Mouse (Mus musculus) gastrocnemius, adult 8-10 months (tissue): ENCODE data around the gene Ankrd16. TPM values are rescaled to one million over a fixed set of nuclear protein-coding genes. Genes with fewer than 3 reads are reported as not detected.

ENCODE experiments used
- DNase-seq, 2 experiments: peaks; one replicate each; pipeline ENCODE4 v3.0.0; 2022; ENCODE audit warnings: low spot score in 2 of 2
- total RNA-seq, 4 experiments: library from RNA; stranded (reverse); gene quantifications; 2 replicates each; pipeline ENCODE4 v1.2.4; 2022

The Ankrd16 gene
- total RNA-seq: 10 to 100 TPM; 24.3 to 29.0 (median 24.6) TPM

DNA sequence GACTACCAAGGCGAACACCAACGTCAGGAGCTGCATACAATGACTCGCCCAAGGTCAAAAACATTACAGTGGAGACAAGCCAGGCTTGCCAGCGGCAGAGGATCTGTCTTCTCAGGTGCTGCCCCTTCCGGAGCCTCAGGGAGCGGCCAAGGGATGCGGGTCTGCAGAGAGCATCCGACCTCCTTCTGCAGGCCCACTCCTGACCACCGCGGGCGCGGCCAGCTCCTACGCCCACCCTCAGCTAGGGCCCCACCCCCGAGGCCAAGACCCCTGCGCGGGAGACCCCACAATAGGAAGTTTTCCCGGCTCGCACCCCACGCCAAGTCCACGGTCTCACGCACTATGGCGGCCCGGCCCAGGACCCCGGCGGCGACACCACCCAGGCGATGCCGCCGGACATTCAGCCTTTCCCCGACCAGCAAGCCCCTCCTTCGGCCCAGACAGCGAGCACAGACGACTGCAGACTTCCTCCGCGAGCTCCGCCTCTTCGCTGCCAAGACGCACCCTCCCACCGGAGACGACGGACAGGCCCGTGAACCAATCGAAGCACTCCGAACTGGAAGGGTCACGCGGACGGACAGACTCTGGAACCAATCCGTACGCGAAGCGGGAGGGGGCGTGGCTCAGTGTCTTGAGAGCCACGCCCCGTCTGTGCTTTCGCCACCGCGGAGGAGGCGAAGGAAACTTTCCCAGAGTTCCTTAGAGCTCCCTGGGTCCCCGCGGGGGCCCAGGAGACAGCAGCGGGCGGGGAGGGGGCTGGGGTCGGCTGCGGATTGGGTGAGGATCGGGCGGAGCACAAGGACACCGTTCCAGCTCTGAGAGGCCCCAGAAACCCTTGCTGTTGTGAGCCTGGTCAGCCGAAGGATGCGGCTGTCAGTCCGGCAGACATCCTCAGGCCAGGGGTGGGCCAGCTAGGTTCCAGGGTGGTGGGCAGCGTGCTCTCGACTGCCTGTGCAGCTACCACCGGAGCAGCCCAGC, at the start of gene Ankrd16, which contains the start of gene Fbh1:
Ankrd16 (plus strand) TSS at position 786 of the 978 bp plus-strand sequence.
Fbh1 (minus strand) TSS at position 492 of the 978 bp plus-strand sequence.
- peak; percentile 100 for DNase-seq

GRCm38 (mm10) chr2:11729091-11729490, 48.6 kb upstream of the Ankrd16 start:
- no peak for DNase-seq

- no peak for DNase-seq
Observed at GRCm38 (mm10) chr2:11732978-11733377, 44.7 kb upstream of the Ankrd16 start.

GRCm38 (mm10) chr2:11735853-11736252, 41.8 kb upstream of the Ankrd16 start:
- DNase-seq: no peak

- DNase-seq: no peak
Observed at GRCm38 (mm10) chr2:11738794-11739193, 38.9 kb upstream of the Ankrd16 start.

DNA sequence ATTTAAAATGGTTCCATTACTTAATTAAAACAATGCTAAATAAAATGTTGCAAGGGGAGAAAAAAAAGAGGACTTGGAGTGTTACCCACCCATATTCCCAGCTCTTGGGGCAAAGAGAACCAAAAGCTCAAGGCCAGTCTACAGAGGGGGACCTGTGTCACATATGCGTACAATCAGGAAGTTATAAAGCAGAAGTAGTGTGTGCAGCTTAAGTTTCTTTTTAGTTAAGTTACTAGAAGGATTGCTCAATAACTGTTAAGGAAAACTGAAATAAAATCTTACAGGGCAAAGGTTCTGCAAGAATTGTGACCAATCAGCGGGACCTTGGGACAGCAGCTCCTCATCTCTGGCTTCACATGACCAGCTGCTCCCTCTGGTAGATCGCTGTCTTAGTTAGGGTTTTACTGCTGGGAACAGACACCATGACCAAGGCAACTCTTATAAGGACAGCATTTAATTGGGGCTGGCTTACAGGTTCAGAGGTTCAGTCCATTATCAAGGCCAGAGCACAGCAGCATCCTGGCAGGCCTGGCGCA, 38.1 kb upstream of the Ankrd16 start:
- DNase-seq: no peak

DNA sequence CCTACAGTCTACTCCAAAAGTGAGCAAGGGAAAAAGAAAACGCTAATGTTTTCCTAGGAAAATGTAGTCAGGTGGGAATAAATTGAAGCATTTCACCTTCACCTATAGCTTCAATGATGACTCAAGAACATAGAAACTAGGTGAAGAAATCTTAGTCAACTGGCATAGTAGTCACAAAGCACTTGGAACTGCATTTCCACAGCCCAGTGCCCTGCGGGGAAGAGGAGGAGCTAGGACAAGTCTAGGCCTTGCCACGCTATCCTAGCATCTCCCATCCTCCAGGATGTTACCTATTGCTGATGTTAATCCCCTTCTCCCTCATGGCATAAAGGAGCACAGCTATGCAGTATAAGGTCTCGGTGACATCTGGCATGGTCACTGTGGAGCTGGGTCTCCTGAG, 15.1 kb upstream of the Ankrd16 start:
- no peak for DNase-seq

DNA sequence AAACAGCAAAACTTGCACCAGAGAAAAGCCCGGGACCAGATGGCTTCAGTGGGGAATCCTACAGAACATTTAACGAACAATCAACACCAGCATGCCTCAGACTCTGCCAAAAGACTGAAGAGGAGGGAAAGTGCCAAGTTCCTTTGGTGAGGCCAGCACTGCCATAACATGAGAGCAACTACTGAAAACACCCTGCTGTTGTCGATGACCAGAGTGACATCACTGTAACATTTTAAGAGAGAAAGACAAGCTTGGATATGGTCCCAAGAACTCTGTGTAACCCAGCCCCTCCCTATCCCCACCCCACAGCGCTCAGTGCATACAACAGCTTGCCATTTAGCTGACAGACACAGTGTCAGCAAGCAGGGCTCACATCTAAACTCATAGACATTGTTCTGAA, 12.0 kb upstream of the Ankrd16 start:
- DNase-seq: no peak

DNA sequence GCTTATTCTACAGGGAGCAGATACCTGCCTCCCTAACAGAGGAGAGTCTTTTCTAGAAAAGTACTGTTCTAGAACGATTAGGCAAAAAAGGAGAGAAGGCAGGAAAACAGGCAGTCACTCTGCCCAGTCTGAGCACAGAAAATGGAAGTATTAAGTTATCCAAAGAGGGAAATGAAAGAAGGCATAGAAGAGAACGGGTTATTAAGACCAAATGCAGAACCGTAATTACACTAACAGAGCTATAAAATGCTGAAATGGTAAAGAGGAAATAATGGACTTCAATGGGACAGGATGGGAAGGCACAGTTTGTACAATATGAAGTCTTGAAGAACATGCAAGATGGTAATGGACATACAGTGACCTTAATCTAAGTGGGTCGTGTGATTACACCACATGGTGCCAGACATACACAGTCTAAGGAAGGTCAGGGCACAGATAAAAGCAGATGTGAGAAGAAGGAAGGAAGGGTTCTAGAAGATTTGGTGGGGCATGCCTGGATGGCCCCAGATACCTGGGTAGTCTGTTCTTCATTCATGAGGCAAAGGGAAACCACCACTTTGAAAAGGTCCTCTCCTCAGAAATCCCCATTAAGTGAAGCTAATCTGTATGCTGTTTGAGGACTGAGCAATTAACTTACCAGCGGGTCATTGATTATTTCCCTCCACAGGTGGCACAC, 11.1 kb upstream of the Ankrd16 start:
- no peak for DNase-seq

DNA sequence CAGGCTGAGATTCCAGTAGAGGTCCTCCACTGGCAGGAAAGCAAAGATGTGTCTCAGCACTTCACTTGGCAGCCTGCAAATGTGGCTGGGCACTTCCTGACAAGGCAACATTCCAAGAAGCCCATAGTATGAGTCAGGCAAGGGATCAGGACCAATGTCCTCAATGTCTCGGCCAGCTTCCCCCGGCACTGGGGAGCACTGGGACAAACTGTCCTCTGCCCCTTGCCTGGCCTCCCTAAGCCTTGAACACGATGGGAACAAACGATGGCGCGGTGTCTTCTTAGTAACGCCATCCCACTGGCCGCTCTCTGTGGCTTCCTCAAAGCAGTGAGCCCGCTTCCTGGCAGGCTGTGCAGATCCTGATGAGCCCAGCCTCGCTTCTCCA, 10.5 kb upstream of the Ankrd16 start:
- DNase-seq: peak; percentile 45 to 53

- no peak for DNase-seq
Observed at GRCm38 (mm10) chr2:11771701-11772100, 6.0 kb upstream of the Ankrd16 start.

- no peak for DNase-seq
Observed at GRCm38 (mm10) chr2:11772401-11772800, 5.3 kb upstream of the Ankrd16 start.

DNA sequence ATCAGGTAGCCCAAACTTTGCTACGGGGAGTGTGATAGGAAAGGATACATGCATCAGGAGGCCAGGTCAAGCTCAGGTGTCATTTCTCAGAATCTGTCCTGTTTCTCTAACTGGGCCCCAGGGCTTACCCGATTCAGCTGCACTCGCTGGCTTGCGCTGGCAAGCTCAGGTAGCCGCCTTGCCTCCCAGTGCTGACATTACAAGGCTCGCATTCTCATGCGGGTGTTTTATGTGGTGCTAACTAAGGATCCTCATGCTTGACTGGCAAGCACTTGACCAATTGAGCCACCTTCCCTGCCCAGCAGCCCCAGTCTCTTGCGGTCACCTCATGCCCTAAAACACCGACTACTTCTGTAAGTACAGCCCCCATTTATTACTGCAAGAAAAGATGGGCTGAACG, 3.2 kb upstream of the Ankrd16 start:
- DNase-seq: peak; percentile 20 to 52

DNA sequence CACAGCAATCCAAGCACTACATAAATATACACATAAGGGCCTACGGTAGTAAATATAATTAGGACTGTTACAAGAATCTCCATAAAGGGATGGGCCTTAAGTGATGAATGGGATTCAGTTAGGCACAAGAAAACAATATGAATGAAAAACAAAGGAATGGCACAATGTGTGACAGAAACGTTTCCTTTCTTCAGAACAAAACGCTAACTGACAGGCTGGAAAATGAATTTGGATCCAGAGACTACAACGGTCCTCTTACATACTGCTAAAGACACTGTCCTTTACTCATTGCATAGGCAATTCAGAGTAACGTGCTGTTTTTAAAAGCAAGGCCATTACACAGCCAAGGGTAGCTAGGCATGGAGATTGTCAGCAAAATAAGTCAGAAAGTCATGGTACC, 2.6 kb upstream of the Ankrd16 start:
- no peak for DNase-seq

DNA sequence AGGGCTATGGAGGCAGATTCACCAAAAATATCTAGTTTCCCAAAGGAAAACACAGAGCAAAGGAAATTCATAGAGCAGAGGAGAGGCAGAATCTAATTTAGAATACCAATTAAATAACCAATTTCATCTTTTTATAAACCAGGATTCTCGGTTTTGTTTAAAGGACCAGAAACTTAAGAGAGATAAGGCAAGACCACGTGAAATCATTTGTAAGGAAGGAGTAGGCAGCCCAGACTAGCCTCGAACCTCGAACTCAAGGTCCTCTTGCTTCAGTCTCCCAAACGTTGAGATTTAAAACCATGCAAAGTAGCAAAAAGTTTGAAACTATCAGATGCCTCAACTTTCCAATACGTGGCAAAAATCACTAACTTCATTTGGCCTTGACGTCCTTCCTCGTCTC, 1.3 kb upstream of the Ankrd16 start:
- no peak for DNase-seq

GRCm38 (mm10) chr2:11778087-11778823, 579 bp downstream of the Ankrd16 start:
- DNase-seq: peak; percentile 62 to 75

DNA sequence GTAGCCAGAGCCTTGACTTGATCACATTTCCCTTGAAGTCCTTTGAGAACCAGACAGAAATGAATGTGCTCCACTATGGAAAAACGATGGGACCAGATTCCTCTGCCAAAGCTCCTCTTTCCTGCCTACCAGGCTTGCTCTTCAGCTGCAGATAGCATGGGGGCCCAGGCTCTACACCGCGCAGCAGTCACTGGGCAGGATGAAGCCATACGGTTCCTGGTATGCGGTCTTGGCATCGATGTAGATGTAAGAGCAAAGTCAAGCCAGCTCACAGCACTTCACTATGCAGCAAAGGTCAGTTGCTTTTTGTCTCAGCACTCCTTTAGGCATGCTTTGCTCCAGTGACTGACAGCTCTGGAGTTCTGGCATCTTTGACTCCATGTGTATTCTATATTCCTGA, 6.5 kb downstream of the Ankrd16 start:
- DNase-seq: no peak

GRCm38 (mm10) chr2:11794668-11795067, 17.0 kb downstream of the Ankrd16 start:
- DNase-seq: no peak

DNA sequence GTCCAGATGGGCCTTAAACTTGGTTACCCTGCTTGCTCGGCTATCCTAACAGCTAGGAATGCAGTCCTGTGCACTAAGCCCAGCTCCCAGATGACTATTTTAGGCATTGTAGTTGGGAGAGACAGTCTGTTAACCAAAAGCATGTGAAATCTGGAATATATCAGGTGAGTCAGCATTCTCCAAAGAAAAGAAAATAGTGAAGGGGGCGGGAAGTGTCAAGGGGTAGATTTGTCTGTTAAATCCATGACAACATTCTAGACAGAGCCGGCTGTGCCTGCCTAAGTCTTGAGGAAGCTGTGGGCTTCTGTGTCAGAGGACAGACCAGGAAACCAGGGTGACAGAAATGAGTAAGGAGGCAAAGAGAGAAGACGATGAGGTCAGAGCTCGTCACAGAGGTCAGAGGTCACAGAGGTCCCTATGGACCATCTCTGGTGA, 20.3 kb downstream of the Ankrd16 start:
- DNase-seq: no peak

DNA sequence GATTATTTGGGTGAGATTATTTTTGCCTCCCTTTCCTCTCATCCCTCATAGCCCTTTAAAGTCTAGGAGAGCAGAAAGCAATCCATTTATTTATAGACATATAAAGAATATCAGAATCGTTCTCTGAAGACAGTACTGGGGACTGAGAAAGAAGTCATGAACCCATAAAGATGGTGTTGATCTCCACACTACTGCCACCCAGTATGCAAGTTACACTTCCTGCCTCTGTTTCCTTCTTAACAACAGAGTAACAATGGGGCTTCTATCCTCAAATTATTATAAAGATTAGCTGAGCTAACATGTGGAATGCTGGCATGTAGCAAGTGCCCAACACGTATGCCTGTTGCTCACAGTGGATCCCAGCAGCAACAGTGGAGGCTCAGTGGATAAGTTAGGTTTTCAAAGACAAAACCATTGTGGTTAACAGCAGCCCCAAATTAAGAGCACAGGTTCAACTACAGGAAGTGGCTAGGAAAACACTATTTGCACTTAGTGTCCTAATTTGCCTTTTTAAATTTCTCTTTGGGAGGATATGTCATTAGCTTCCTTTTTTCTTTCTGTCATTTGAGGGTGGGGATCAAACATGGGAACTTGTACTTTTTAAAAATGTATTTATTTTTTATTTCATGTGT, 23.7 kb downstream of the Ankrd16 start:
- DNase-seq: no peak
